Mouse (Mus musculus): Measurements from ENCODE around the gene Gm32717. TPM values are rescaled to one million over a fixed set of nuclear protein-coding genes. Genes with fewer than 3 reads are reported as not detected.
A peak's percentile ranks its signal among the peaks of the same experiment; 100 is the strongest.
"Not testable (repeated sequence)": the region's sequence is repeated elsewhere in the genome, so short reads cannot be mapped to it uniquely, and the experiment has no call there.

Gene Gm32717
- not detected in 2 replicates for polyA plus RNA-seq (2014; fragmentation: Nextera tagmentation; extraction: Ambion mirVana)

- H3K27me3 ChIP-seq (replicated peaks; ENCODE audit: control insufficient read depth, insufficient read depth, low read length); H3K4me1 ChIP-seq (replicated peaks; ENCODE audit: control insufficient read depth, insufficient read depth, low read length); H3K4me3 ChIP-seq (ENCODE audit: low read depth, low read length); DNase-seq (ENCODE audit: low spot score); H3K9me3 ChIP-seq (ENCODE audit: control insufficient read depth, low read length); H3K27ac ChIP-seq (ENCODE audit: low read depth); H3K4me2 ChIP-seq (ENCODE audit: low read length); ATAC-seq (replicated peaks; ENCODE audit: low FRiP score, low TSS enrichment, low read depth); H3K9ac ChIP-seq (ENCODE audit: low read length); H3K36me3 ChIP-seq (ENCODE audit: control insufficient read depth, insufficient read depth, low read length): not testable (repeated sequence)
- WGBS: no CpG with 5 or more reads among the region's 13 CpGs
Observed at GRCm38 (mm10) chr10:118240680-118241079, at the start of gene Gm32717. Gene Gm32717, minus strand, starts transcription at chr10:118240780.

GRCm38 (mm10) chr10:118283016-118283415 is 42.4 kb upstream of the Gm32717 start:
- not testable (repeated sequence) for ATAC-seq (replicated peaks; ENCODE audit: low FRiP score, low TSS enrichment, low read depth); DNase-seq (ENCODE audit: low spot score); H3K4me2 ChIP-seq (ENCODE audit: low read length); H3K27me3 ChIP-seq (replicated peaks; ENCODE audit: control insufficient read depth, insufficient read depth, low read length); H3K9me3 ChIP-seq (ENCODE audit: control insufficient read depth, low read length); H3K4me3 ChIP-seq (ENCODE audit: low read depth, low read length); H3K9ac ChIP-seq (ENCODE audit: low read length); H3K27ac ChIP-seq (ENCODE audit: low read depth); H3K36me3 ChIP-seq (ENCODE audit: control insufficient read depth, insufficient read depth, low read length); H3K4me1 ChIP-seq (replicated peaks; ENCODE audit: control insufficient read depth, insufficient read depth, low read length)
- 80% methylated on average over 1 of the region's 5 CpGs for WGBS

DNA sequence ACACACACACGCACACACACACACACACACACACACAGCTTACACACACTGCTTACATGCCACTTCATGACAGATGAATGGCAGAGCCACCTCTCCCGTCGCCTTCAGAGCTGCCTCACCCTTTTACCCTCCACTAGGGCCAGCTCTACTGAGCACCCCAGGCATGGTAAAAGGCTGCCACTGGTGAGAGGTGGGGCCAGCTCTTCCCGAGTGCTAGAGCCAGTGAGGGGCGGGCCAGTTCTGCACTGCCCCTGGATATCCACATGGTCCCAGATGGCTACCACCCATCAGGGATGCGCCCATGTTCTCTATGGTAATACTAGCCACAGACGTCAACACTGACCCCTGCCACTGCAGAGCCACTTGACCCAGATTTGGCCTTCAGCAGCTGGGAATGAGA is 42.0 kb upstream of the Gm32717 start:
- ATAC-seq (replicated peaks; ENCODE audit: low FRiP score, low TSS enrichment, low read depth); H3K27me3 ChIP-seq (replicated peaks; ENCODE audit: control insufficient read depth, insufficient read depth, low read length); H3K4me1 ChIP-seq (replicated peaks; ENCODE audit: control insufficient read depth, insufficient read depth, low read length); H3K4me3 ChIP-seq (ENCODE audit: low read depth, low read length); H3K27ac ChIP-seq (ENCODE audit: low read depth); H3K36me3 ChIP-seq (ENCODE audit: control insufficient read depth, insufficient read depth, low read length); H3K9me3 ChIP-seq (ENCODE audit: control insufficient read depth, low read length); H3K4me2 ChIP-seq (ENCODE audit: low read length); H3K9ac ChIP-seq (ENCODE audit: low read length); DNase-seq (ENCODE audit: low spot score): not testable (repeated sequence)
- 81% methylated on average over 7 of the region's 7 CpGs for WGBS

GRCm38 (mm10) chr10:118278069-118278468 is 37.5 kb upstream of the Gm32717 start:
- H3K9ac ChIP-seq (ENCODE audit: low read length); H3K36me3 ChIP-seq (ENCODE audit: control insufficient read depth, insufficient read depth, low read length); H3K4me2 ChIP-seq (ENCODE audit: low read length); H3K9me3 ChIP-seq (ENCODE audit: control insufficient read depth, low read length); ATAC-seq (replicated peaks; ENCODE audit: low FRiP score, low TSS enrichment, low read depth); H3K27me3 ChIP-seq (replicated peaks; ENCODE audit: control insufficient read depth, insufficient read depth, low read length); H3K4me3 ChIP-seq (ENCODE audit: low read depth, low read length); DNase-seq (ENCODE audit: low spot score); H3K4me1 ChIP-seq (replicated peaks; ENCODE audit: control insufficient read depth, insufficient read depth, low read length); H3K27ac ChIP-seq (ENCODE audit: low read depth): not testable (repeated sequence)
- no CpG with 5 or more reads among the region's 4 CpGs for WGBS

DNA sequence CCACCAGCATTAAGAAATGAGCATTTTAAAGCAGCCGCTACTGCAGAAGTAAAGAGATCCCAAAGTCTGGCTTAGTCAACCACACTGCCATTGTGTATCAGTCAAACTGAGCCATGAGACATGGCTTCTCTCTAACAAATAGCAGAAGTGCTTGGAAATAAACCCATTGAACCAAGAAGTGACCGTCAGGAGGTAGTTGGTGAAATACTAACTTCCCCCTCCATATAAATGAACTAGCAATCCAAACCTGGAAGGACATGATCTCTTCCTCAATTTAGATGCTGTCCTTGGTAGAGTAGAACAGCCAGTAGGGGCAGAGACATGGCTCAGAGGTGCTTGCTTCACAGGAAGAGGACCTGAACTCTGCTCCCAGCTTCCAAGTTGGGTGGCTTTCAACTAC is 30.8 kb upstream of the Gm32717 start:
- H3K9me3 ChIP-seq (ENCODE audit: control insufficient read depth, low read length); H3K4me3 ChIP-seq (ENCODE audit: low read depth, low read length); H3K9ac ChIP-seq (ENCODE audit: low read length); H3K27me3 ChIP-seq (replicated peaks; ENCODE audit: control insufficient read depth, insufficient read depth, low read length); H3K36me3 ChIP-seq (ENCODE audit: control insufficient read depth, insufficient read depth, low read length); H3K4me1 ChIP-seq (replicated peaks; ENCODE audit: control insufficient read depth, insufficient read depth, low read length); DNase-seq (ENCODE audit: low spot score); ATAC-seq (replicated peaks; ENCODE audit: low FRiP score, low TSS enrichment, low read depth); H3K4me2 ChIP-seq (ENCODE audit: low read length); H3K27ac ChIP-seq (ENCODE audit: low read depth): not testable (repeated sequence)
- no CpG with 5 or more reads among the region's 2 CpGs for WGBS

GRCm38 (mm10) chr10:118268812-118269211 is 28.2 kb upstream of the Gm32717 start:
- H3K4me3 ChIP-seq (ENCODE audit: low read depth, low read length); H3K4me1 ChIP-seq (replicated peaks; ENCODE audit: control insufficient read depth, insufficient read depth, low read length); H3K9ac ChIP-seq (ENCODE audit: low read length); H3K36me3 ChIP-seq (ENCODE audit: control insufficient read depth, insufficient read depth, low read length); ATAC-seq (replicated peaks; ENCODE audit: low FRiP score, low TSS enrichment, low read depth); H3K4me2 ChIP-seq (ENCODE audit: low read length); DNase-seq (ENCODE audit: low spot score); H3K9me3 ChIP-seq (ENCODE audit: control insufficient read depth, low read length); H3K27ac ChIP-seq (ENCODE audit: low read depth); H3K27me3 ChIP-seq (replicated peaks; ENCODE audit: control insufficient read depth, insufficient read depth, low read length): not testable (repeated sequence)
- 53% methylated on average over 3 of the region's 8 CpGs for WGBS

DNA sequence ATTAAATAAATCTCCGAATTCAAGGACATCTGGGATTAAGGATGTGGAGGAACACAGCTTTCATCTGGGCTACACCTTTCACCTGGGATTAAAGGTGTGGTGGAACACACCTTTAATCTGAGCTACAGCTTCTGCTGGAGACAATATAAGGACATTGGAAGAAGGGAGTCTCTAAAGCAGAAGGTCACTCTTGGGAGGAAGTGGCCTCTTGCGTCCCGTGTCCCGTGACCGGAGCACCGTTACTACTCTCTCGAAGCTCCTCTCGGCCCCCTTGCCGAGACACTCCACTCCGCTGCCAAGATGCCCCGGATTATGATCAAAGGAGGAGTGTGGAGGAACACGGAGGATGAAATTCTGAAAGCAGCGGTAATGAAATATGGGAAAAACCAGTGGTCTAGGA is 17.8 kb upstream of the Gm32717 start, which contains the start of gene Gm32802:
Gene Gm32802, plus strand, starts transcription at position 301 of the 400 bp plus-strand sequence.
- WGBS: no CpG with 5 or more reads among the region's 13 CpGs
- not testable (repeated sequence) for H3K4me1 ChIP-seq (replicated peaks; ENCODE audit: control insufficient read depth, insufficient read depth, low read length); H3K9me3 ChIP-seq (ENCODE audit: control insufficient read depth, low read length); H3K4me3 ChIP-seq (ENCODE audit: low read depth, low read length); H3K9ac ChIP-seq (ENCODE audit: low read length); ATAC-seq (replicated peaks; ENCODE audit: low FRiP score, low TSS enrichment, low read depth); H3K27ac ChIP-seq (ENCODE audit: low read depth); H3K27me3 ChIP-seq (replicated peaks; ENCODE audit: control insufficient read depth, insufficient read depth, low read length); DNase-seq (ENCODE audit: low spot score); H3K4me2 ChIP-seq (ENCODE audit: low read length); H3K36me3 ChIP-seq (ENCODE audit: control insufficient read depth, insufficient read depth, low read length)

- Histone ChIP-seq H3K27me3 (replicated peaks; ENCODE audit: control insufficient read depth, insufficient read depth, low read length) (no peaks in the 10 kb centered on the region), H3K27ac (ENCODE audit: low read depth) (no peak overlapping the region), H3K4me1 (replicated peaks; ENCODE audit: control insufficient read depth, insufficient read depth, low read length) (no peaks in the 10 kb centered on the region), H3K9ac (ENCODE audit: low read length) (no peak overlapping the region), H3K4me3 (ENCODE audit: low read depth, low read length) (no peak overlapping the region), H3K36me3 (ENCODE audit: control insufficient read depth, insufficient read depth, low read length) (no peaks in the 10 kb centered on the region), H3K4me2 (ENCODE audit: low read length) (no peak overlapping the region), H3K9me3 (ENCODE audit: control insufficient read depth, low read length) (no peaks in the 10 kb centered on the region)
- 0 out of 2 replicates have a peak, but pooled peaks have one; percentile 36 for ATAC-seq (replicated peaks; ENCODE audit: low FRiP score, low TSS enrichment, low read depth)
- DNase-seq (ENCODE audit: low spot score): peak; percentile 80
- whole genome bisulfite sequencing: 36% methylated on average over 10 of the region's 10 CpGs
Observed at GRCm38 (mm10) chr10:118250852-118251295, 10.3 kb upstream of the Gm32717 start.

- not testable (repeated sequence) for H3K4me3 ChIP-seq (ENCODE audit: low read depth, low read length); H3K27ac ChIP-seq (ENCODE audit: low read depth); H3K9ac ChIP-seq (ENCODE audit: low read length); H3K36me3 ChIP-seq (ENCODE audit: control insufficient read depth, insufficient read depth, low read length); H3K9me3 ChIP-seq (ENCODE audit: control insufficient read depth, low read length); H3K27me3 ChIP-seq (replicated peaks; ENCODE audit: control insufficient read depth, insufficient read depth, low read length); H3K4me1 ChIP-seq (replicated peaks; ENCODE audit: control insufficient read depth, insufficient read depth, low read length); H3K4me2 ChIP-seq (ENCODE audit: low read length); ATAC-seq (replicated peaks; ENCODE audit: low FRiP score, low TSS enrichment, low read depth)
- peak; percentile 25 for DNase-seq (ENCODE audit: low spot score)
- 65% methylated on average over 11 of the region's 11 CpGs for WGBS
Observed at GRCm38 (mm10) chr10:118249006-118249595, 8.5 kb upstream of the Gm32717 start.

Measured in intestine, embryonic 14.5 days (tissue).